Mouse (Mus musculus): ENCODE measurements around the gene Adra2b.

GRCm38 (mm10) chr2:127313878-127314277 lies 49.1 kb upstream of the Adra2b start:
- TF ChIP-seq CTCF (IDR thresholded peaks at IDR 0.05 in 2 of 3, conservative IDR thresholded peaks at IDR 0.05 in 1 of 3; ENCODE audit: control insufficient read depth in 1 of 3, insufficient read depth in 1 of 3, low read depth in 2 of 3, low read length in 3 of 3, poor library complexity in 1 of 3, severe bottlenecking in 1 of 3) (peak in 1 of 3 experiments; percentile 22; a peak in 1 of 6 replicates), POLR2A (IDR thresholded peaks at IDR 0.05; ENCODE audit: control insufficient read depth in 1 of 2, insufficient read depth in 1 of 2, low read depth in 1 of 2, low read length in 2 of 2, poor library complexity in 1 of 2) (no peak), MXI1 (IDR thresholded peaks at IDR 0.05; ENCODE audit: low read depth, low read length) (no peak)
